Mouse (Mus musculus) yolk sac, embryonic 10.5 days (tissue): ENCODE measurements around the gene Sncb.

ENCODE experiments used
- DNase-seq: peaks from one replicate; pipeline ENCODE4 v3.0.0-alpha.2; 2017; ENCODE audit warnings: low spot score

Sncb gene

GRCm38 (mm10) chr13:54748721-54749060, 17.7 kb downstream of the Sncb start:
- DNase-seq, result no peak

GRCm38 (mm10) chr13:54748190-54748589, 18.2 kb downstream of the Sncb start:
- DNase-seq, result no peak

GRCm38 (mm10) chr13:54746896-54747295, 19.5 kb downstream of the Sncb start:
- DNase-seq, result no peak

- DNase-seq, result no peak
These were observed 20.3 kb downstream of the Sncb start for GRCm38 (mm10) chr13:54746110-54746509.

GRCm38 (mm10) chr13:54738213-54738601, 28.2 kb downstream of the Sncb start:
- no peak for DNase-seq

GRCm38 (mm10) chr13:54737488-54738212, 28.7 kb downstream of the Sncb start:
- no peak for DNase-seq

GRCm38 (mm10) chr13:54736931-54737330, 29.5 kb downstream of the Sncb start:
- no peak for DNase-seq

- DNase-seq, result no peak
These were observed 40.3 kb downstream of the Sncb start for GRCm38 (mm10) chr13:54726131-54726530.

- no peak for DNase-seq
These were observed 43.3 kb downstream of the Sncb start for GRCm38 (mm10) chr13:54723143-54723542.

- DNase-seq, result no peak
These were observed 49.5 kb downstream of the Sncb start for GRCm38 (mm10) chr13:54716916-54717315.

- DNase-seq, result no peak
These were observed 51.4 kb downstream of the Sncb start for GRCm38 (mm10) chr13:54714996-54715395.

GRCm38 (mm10) chr13:54714393-54714792, 52.0 kb downstream of the Sncb start:
- DNase-seq, result no peak

- no peak for DNase-seq
These were observed 55.5 kb downstream of the Sncb start for GRCm38 (mm10) chr13:54710866-54711265.
